Mouse (Mus musculus) midbrain, embryonic 13.5 days (tissue): ENCODE measurements around the gene Hoxc10. TPM values are rescaled to one million over a fixed set of nuclear protein-coding genes. Genes with fewer than 3 reads are reported as not detected.

Experiments used
- ATAC-seq: fragments of 200-750 bp; cut with Nextera tagmentation; 2 replicates; pipeline ENCODE4 v1.8.0; 2017; ENCODE audit warnings: mild to moderate bottlenecking, moderate TSS enrichment, moderate library complexity
- H3K27ac ChIP-seq: fragments of 300-500 bp; sonication (generic); 2 replicates; pipeline ENCODE4 v1.5.1; 2015; ENCODE audit warnings: inconsistent platforms, mild to moderate bottlenecking, moderate library complexity
- H3K27me3 ChIP-seq: fragments of 300-500 bp; sonication (generic); 2 replicates; pipeline ENCODE4 v1.6.1; 2015; ENCODE audit warnings: mild to moderate bottlenecking, inconsistent platforms
- H3K36me3 ChIP-seq: fragments of 300-500 bp; sonication (generic); 2 replicates; pipeline ENCODE4 v1.6.1; 2015; ENCODE audit warnings: mild to moderate bottlenecking, inconsistent platforms
- H3K4me1 ChIP-seq: fragments of 300-500 bp; sonication (generic); replicated peaks from 2 replicates; pipeline ENCODE4 v1.6.1; 2015; ENCODE audit warnings: inconsistent platforms
- H3K4me2 ChIP-seq: fragments of 300-500 bp; sonication (generic); replicated peaks from 2 replicates; pipeline ENCODE4 v1.6.1; 2015; ENCODE audit warnings: moderate library complexity, mild to moderate bottlenecking, inconsistent platforms
- H3K4me3 ChIP-seq: fragments of 300-500 bp; sonication (generic); replicated peaks from 2 replicates; pipeline ENCODE4 v1.5.1; 2015; ENCODE audit warnings: mild to moderate bottlenecking, inconsistent platforms
- H3K9ac ChIP-seq: fragments of 300-500 bp; sonication (generic); replicated peaks from 2 replicates; pipeline ENCODE4 v1.6.1; 2015; ENCODE audit warnings: mild to moderate bottlenecking, inconsistent platforms
- H3K9me3 ChIP-seq: fragments of 300-500 bp; sonication (generic); 2 replicates; pipeline ENCODE4 v1.6.1; 2016; ENCODE audit warnings: mild to moderate bottlenecking, inconsistent platforms
- WGBS: fragments of 180-500 bp; shearing (Covaris S2); methylation state at CpG from one replicate; pipeline ENCODE4 v1.1.7; 2015; 5-methylcytosine and 5-hydroxymethylcytosine counted together
- polyA plus RNA-seq: library from polyadenylated mRNA; unstranded; fragments of >200 nt; fragmentation: Nextera tagmentation; extraction: Ambion mirVana; gene quantifications from 2 replicates; pipeline ENCODE4 v1.2.1, GENCODE M21; 2015

Hoxc10 gene
- polyA plus RNA-seq, 1 experiment from 2014 or later, result not detected

DNA sequence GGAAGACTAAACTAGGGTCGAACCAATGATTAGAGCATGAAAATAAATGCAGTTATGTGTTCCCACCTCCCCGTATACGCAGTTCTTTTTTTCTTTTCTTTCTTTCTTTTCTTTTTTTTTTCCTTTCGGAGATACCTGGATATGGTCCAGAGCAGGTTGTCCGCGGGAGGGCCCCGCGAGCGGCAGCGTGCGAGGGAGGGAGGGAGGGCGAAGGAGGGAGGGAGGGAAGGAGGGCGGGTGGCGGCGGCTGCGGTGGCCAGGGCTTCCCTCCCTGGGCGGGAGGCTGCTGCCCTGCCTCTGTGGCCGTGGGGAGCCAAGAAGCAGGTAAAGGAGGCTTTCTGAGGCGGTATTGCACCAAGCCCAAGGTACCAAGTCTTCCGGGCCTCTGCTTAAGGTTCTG is 9.6 kb downstream of the Hoxc10 start, which contains the start of gene Hoxc9:
TSS of gene Hoxc9 (plus strand) at position 269 of the 400 bp plus-strand sequence.
- Histone ChIP-seq H3K4me3 (no peak within 1 kb of the TSS), H3K36me3 (no peaks in the 10 kb centered on the region), H3K4me2 (no peak within 1 kb of the TSS), H3K9me3 (no peaks in the 10 kb centered on the region), H3K27ac (no peak within 1 kb of the TSS), H3K9ac (no peak within 1 kb of the TSS), H3K4me1 (no peaks in the 10 kb centered on the region), H3K27me3 (peaks cover 100% of the 10 kb centered on the region)
- WGBS, result 2% methylated on average over 17 of the region's 20 CpGs
- no peak for ATAC-seq

DNA sequence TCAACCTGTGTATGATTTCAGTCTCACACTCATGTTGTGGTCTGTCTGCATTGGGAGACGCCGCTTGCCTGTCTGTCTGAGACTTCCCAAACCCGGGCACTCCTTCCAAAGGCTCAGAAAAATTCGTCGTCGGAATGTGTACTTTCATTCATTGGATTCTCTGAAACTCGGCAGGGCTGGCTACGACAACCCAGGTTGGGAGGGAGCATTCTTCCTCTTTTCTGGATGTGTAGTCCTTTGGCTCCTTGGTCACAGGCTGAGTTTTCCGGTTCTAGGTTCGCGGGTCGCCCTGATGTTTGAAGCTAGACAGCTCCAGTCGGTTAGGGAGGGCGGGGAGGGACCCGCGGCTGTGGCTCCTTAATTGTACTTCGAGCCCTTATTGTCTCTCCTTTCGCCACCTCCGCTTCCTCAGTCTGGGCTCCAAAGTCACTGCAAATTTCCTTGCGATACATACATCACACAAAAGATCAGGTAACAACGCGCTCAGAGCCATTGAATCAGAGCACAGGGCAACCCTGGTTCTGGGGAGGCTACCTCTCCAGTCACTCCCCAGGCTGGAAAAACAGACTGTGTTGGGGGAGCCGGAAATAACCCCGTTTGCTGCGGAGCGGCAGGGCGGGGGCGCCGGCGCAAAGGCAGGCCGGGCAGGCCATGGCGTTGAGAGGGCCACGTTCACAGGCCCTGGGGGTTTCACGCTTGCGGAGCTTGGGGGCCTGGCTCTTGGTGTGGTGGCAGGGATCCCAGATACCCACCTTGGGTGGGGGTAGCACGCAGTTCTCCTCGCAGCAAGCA is 10.2 kb downstream of the Hoxc10 start:
- Histone ChIP-seq H3K4me1 (peaks cover 4% of the 10 kb centered on the region; the same call in 1 of the 2 replicates), H3K27me3 (peaks cover 100% of the 10 kb centered on the region), H3K4me2 (no peak overlapping the region), H3K27ac (no peak overlapping the region), H3K9me3 (no peaks in the 10 kb centered on the region), H3K9ac (no peak overlapping the region), H3K4me3 (no peak overlapping the region), H3K36me3 (no peaks in the 10 kb centered on the region)
- ATAC-seq, result no peak
- WGBS, result under 1% methylated on average over 37 of the region's 37 CpGs

DNA sequence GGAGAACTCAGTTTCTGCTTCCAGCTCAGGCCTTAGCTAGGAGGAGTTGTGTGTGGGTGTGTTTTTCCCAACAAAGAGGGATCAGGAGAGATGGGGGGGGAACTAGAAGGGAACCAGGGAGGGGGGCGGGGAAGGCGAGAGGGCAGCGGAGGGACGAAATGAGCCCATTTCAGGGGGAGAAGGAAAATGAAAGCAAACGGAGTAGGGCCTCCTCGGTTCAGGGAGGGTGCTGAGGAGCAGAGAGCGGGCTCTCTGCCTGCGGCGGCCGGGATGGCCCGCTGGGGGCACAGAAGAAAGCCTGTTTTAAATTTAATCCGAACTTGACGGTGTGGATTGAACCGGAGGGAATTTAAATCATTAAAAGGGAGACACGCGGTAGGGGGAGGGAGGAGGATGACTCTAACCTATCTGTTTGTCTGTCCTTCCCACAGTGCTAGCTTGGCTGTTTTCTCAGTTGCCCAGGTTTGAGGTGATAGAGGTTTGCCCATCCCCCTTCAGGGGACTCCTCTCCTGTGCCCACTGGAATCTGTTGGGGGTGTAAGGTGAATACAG is 10.9 kb downstream of the Hoxc10 start:
- H3K9me3 ChIP-seq, result no peaks in the 10 kb centered on the region
- peaks cover 100% of the 10 kb centered on the region for H3K27me3 ChIP-seq
- no peak overlapping the region for H3K4me3 ChIP-seq
- no peak overlapping the region for H3K4me2 ChIP-seq
- no peak overlapping the region for H3K9ac ChIP-seq
- H3K27ac ChIP-seq, result no peak overlapping the region
- H3K36me3 ChIP-seq, result no peaks in the 10 kb centered on the region
- under 1% methylated on average over 16 of the region's 16 CpGs for whole genome bisulfite sequencing
- ATAC-seq, result no peak
- H3K4me1 ChIP-seq, result peaks cover 7% of the 10 kb centered on the region; the same call in 1 of the 2 replicates

- Histone ChIP-seq H3K27me3 (peaks cover 100% of the 10 kb centered on the region), H3K36me3 (no peaks in the 10 kb centered on the region), H3K27ac (no peak overlapping the region), H3K9ac (no peak overlapping the region), H3K4me2 (no peak overlapping the region), H3K4me3 (no peak overlapping the region), H3K9me3 (no peaks in the 10 kb centered on the region), H3K4me1 (peaks cover 7% of the 10 kb centered on the region; the same call in 1 of the 2 replicates)
- ATAC-seq, result no peak
- WGBS, result 2% methylated on average over 13 of the region's 13 CpGs
These were observed 12.3 kb downstream of the Hoxc10 start for GRCm38 (mm10) chr15:102978615-102979515.

GRCm38 (mm10) chr15:102979936-102980335 is 13.3 kb downstream of the Hoxc10 start:
- no peak overlapping the region for H3K4me3 ChIP-seq
- H3K4me2 ChIP-seq, result no peak overlapping the region
- H3K9ac ChIP-seq, result no peak overlapping the region
- no peaks in the 10 kb centered on the region for H3K36me3 ChIP-seq
- WGBS, result 0% methylated on average over 1 of the region's 1 CpGs
- peaks cover 7% of the 10 kb centered on the region; the same call in 1 of the 2 replicates for H3K4me1 ChIP-seq
- no peak for ATAC-seq
- H3K27ac ChIP-seq, result no peak overlapping the region
- no peaks in the 10 kb centered on the region for H3K9me3 ChIP-seq
- peaks cover 100% of the 10 kb centered on the region for H3K27me3 ChIP-seq

DNA sequence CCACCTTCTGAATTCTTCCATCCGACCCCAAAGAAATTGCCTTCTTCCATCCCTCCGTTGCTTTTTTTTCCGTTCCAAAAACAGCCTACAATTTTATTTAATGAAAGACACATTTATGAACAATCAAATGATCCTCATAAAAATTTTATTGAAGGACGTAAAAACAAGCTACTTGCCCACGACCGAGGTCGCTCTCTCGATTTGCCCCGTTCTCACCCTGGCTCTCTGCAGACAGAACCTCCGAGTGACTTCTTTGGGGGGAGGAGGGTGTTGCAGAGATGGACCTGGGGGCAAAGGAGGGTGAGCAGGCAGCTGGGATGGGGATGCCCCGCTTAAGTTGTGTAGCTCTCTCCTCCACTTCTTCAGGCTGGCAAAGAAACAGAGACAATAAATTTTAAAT is 13.8 kb downstream of the Hoxc10 start:
- ATAC-seq, result no peak
- Histone ChIP-seq H3K4me1 (peaks cover 7% of the 10 kb centered on the region; the same call in 1 of the 2 replicates), H3K4me2 (no peak overlapping the region), H3K27ac (no peak overlapping the region), H3K4me3 (no peak overlapping the region), H3K36me3 (no peaks in the 10 kb centered on the region), H3K9me3 (no peaks in the 10 kb centered on the region), H3K27me3 (peaks cover 100% of the 10 kb centered on the region), H3K9ac (no peak overlapping the region)
- 4% methylated on average over 11 of the region's 11 CpGs for WGBS

DNA sequence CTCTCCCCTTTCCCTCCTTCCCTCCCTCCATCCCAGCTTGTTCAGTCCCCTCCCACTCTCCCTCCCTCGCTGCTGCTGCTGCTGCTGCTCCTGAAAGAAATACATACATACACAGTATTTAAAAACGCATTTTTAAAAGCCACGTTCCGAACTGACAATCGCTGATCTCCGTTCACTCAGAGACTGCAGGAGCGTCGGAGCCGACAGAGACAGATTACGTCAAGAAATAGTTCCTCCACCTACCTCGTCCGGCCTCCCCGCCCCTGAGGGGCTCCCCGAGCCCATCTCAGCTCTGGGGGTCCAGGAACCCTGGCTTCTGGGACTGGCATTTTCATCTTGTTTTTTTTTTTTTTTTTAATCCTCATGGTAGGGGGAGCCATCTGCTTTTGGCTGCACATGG is 14.3 kb downstream of the Hoxc10 start:
- no peaks in the 10 kb centered on the region for H3K36me3 ChIP-seq
- no peak overlapping the region for H3K9ac ChIP-seq
- H3K27me3 ChIP-seq, result peaks cover 100% of the 10 kb centered on the region
- H3K4me2 ChIP-seq, result peak overlapping the region; percentile 45
- 0 out of 2 replicates have a peak overlapping the region, but pooled peaks have one; percentile 15 for H3K4me3 ChIP-seq
- H3K4me1 ChIP-seq, result peaks cover 7% of the 10 kb centered on the region; the same call in 1 of the 2 replicates
- H3K9me3 ChIP-seq, result no peaks in the 10 kb centered on the region
- no peak overlapping the region for H3K27ac ChIP-seq
- no peak for ATAC-seq
- under 1% methylated on average over 14 of the region's 14 CpGs for WGBS

DNA sequence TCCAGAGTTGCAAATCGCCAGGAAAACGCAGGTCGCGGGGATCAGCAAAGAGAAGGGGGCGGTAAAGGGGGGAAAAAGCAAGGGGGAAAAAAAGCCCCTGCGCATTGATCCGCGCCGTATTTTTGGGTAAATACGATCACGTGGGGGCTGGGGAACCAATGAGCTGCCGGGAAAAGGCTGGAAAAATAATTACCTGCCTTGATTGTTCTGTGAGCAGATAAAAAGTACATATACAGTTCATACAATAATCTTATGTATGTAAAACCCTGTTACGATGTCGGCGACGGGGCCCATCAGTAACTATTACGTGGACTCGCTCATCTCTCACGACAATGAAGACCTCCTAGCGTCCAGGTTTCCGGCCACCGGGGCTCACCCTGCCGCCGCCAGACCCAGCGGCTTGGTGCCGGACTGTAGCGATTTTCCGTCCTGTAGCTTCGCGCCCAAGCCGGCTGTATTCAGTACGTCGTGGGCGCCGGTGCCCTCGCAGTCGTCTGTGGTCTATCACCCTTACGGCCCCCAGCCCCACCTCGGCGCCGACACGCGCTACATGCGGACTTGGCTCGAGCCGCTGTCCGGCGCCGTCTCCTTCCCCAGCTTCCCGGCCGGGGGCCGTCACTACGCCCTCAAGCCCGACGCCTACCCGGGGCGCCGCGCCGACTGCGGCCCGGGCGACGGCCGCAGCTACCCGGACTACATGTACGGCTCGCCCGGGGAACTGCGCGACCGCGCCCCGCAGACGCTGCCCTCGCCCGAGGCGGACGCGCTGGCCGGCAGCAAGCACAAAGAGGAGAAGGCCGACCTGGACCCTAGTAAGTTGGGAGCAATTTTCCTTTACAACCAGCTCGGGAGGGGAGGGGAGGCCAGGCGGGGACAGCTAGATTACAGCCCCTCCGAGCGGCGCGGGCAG is 15.0 kb downstream of the Hoxc10 start:
- H3K4me1 ChIP-seq, result peaks cover 7% of the 10 kb centered on the region; the same call in 1 of the 2 replicates
- peak overlapping the region; percentile 15 for H3K4me3 ChIP-seq
- ATAC-seq, result no peak
- H3K9ac ChIP-seq, result no peak overlapping the region
- H3K4me2 ChIP-seq, result peak overlapping the region; percentile 45
- no peak overlapping the region for H3K27ac ChIP-seq
- peaks cover 100% of the 10 kb centered on the region for H3K27me3 ChIP-seq
- H3K36me3 ChIP-seq, result no peaks in the 10 kb centered on the region
- WGBS, result under 1% methylated on average over 87 of the region's 88 CpGs
- H3K9me3 ChIP-seq, result no peaks in the 10 kb centered on the region

DNA sequence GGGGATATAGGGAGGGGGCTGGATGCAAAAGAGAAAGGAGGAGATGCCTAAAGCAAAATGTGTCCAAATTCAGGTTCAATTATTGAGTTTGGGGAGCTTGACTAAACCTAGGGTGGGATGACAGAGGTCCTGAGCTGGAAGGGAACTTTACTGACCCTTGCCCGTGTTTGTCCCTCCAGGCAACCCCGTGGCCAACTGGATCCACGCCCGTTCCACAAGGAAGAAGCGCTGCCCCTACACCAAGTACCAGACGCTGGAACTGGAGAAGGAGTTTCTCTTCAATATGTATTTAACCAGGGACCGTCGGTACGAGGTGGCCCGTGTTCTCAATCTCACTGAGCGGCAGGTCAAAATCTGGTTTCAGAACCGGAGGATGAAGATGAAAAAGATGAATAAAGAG is 17.1 kb downstream of the Hoxc10 start:
- no peak overlapping the region for H3K4me3 ChIP-seq
- peaks cover 100% of the 10 kb centered on the region for H3K27me3 ChIP-seq
- 2% methylated on average over 12 of the region's 12 CpGs for WGBS
- H3K27ac ChIP-seq, result no peak overlapping the region
- H3K36me3 ChIP-seq, result no peaks in the 10 kb centered on the region
- no peak overlapping the region for H3K9ac ChIP-seq
- peaks cover 7% of the 10 kb centered on the region; the same call in 1 of the 2 replicates for H3K4me1 ChIP-seq
- ATAC-seq, result no peak
- H3K9me3 ChIP-seq, result no peaks in the 10 kb centered on the region
- H3K4me2 ChIP-seq, result no peak overlapping the region

GRCm38 (mm10) chr15:102984521-102984920 is 17.9 kb downstream of the Hoxc10 start:
- ATAC-seq, result no peak
- no peak overlapping the region for H3K4me3 ChIP-seq
- no peak overlapping the region for H3K27ac ChIP-seq
- WGBS, result 1% methylated on average over 10 of the region's 10 CpGs
- H3K27me3 ChIP-seq, result peaks cover 100% of the 10 kb centered on the region
- no peaks in the 10 kb centered on the region for H3K9me3 ChIP-seq
- no peaks in the 10 kb centered on the region for H3K36me3 ChIP-seq
- H3K4me2 ChIP-seq, result no peak overlapping the region
- no peak overlapping the region for H3K9ac ChIP-seq
- H3K4me1 ChIP-seq, result peaks cover 7% of the 10 kb centered on the region; the same call in 1 of the 2 replicates

DNA sequence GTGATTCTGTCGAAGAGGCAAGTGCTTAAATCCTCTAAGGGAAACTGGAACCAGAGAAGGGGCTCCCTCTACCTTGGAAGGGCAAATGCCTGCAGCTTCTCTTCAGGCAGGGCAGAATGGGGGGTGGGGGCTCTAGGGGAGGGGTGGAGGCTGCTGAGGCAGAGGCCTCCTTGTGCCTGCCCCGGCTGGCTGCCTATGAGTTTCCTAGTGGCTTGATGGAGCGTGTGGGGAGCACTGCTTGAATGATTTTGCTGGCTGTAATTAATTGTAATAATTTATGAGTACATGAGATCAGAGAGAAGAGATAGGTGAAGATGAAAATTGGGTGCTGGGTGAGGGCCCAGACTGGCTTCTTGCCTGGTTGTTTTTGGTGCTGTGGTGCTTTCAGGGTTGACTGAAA is 18.3 kb downstream of the Hoxc10 start:
- Histone ChIP-seq H3K9me3 (no peaks in the 10 kb centered on the region), H3K4me3 (no peak overlapping the region), H3K9ac (no peak overlapping the region), H3K36me3 (no peaks in the 10 kb centered on the region), H3K4me2 (no peak overlapping the region), H3K27ac (no peak overlapping the region), H3K27me3 (peaks cover 100% of the 10 kb centered on the region), H3K4me1 (peaks cover 7% of the 10 kb centered on the region; the same call in 1 of the 2 replicates)
- no peak for ATAC-seq
- WGBS, result 6% methylated on average over 3 of the region's 3 CpGs
